Mouse (Mus musculus): ENCODE measurements around the gene Rbl2.

Rbl2 gene

DNA sequence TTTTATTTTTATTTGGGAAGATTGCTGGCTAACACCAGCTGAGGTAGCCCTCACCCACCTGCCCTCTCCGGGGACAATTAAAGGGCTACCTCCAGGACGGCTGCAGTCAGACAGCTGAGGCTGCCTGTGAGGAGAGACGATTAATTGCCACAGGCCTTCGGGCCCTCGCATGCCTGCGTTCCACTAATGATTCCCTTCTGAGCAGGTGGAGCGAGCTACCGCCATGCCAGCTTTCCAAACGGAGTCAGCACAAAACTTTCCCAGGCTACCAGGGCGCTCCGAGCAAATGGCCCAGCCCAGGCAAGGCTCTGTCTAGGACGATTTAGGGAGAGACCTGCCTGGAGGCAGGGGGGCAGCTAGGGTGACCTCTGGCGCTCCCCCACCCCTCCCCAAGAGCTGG lies 101.7 kb downstream of the Rbl2 start:
- DNase-seq: no peak

Data from kidney, adult 8-10 months (tissue).